Mouse (Mus musculus): ENCODE results near the gene Tmem37. TPM values are rescaled to one million over a fixed set of nuclear protein-coding genes. Genes with fewer than 3 reads are reported as not detected.
"Not testable (repeated sequence)": the region's sequence is repeated elsewhere in the genome, so short reads cannot be mapped to it uniquely, and the experiment has no call there.

Tmem37 gene
- polyA plus RNA-seq, 1 experiment from 2014 or later: 166 TPM

GRCm38 (mm10) chr1:120094920-120095319, 21.0 kb upstream of the Tmem37 start:
- TF ChIP-seq CTCF (IDR thresholded peaks at IDR 0.05; ENCODE audit: low read depth): no peak
- WGBS: 67% methylated on average over 3 of the region's 3 CpGs
- DNase-seq (ENCODE audit: low spot score) (no peak), ATAC-seq (replicated peaks; ENCODE audit: low FRiP score, low read depth) (no peak)
- Histone ChIP-seq H3K4me2 (ENCODE audit: low read length) (no peak overlapping the region), H3K27me3 (ENCODE audit: insufficient read depth, low read length) (no peaks in the 10 kb centered on the region), H3K27ac (no peak overlapping the region), H3K9ac (ENCODE audit: low read depth, low read length) (no peak overlapping the region), H3K4me3 (replicated peaks; ENCODE audit: low read depth, low read length) (no peak overlapping the region), H3K9me3 (replicated peaks; ENCODE audit: low read length) (no peaks in the 10 kb centered on the region), H3K36me3 (ENCODE audit: insufficient read depth, low read length) (no peaks in the 10 kb centered on the region), H3K4me1 (replicated peaks; ENCODE audit: insufficient read depth, low read length) (no peaks in the 10 kb centered on the region)

DNA sequence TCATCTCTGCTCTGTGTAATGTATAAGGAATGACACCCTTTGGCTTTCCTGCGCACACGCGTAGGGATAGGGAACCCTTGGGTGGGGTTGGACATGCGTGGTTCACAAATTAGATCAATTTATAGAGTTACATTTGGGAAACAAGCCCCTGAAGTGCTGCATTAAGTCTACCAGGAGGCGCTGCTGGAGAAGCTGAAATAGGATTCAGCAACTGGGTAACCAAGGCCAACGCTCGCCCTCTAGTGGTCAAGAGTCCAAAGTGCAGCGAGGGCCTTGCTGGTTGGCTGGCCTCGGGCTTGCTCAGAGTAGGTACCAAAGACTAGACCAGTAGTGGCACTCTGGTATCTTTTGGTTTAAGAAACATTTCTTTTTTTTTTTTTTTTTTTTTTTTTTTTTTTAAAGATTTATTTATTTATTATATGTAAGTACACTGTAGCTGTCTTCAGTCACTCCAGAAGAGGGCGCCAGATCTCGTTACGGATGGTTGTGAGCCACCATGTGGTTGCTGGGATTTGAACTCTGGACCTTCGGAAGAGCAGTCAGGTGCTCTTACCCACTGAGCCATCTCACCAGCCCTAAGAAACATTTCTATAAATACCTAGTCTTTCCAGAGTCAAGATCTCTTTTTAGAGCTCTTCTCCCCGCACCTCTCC, 19.7 kb upstream of the Tmem37 start:
- peak; percentile 95 for TF ChIP-seq CTCF (IDR thresholded peaks at IDR 0.05; ENCODE audit: low read depth)
- H3K36me3 ChIP-seq (ENCODE audit: insufficient read depth, low read length); H3K27ac ChIP-seq; H3K27me3 ChIP-seq (ENCODE audit: insufficient read depth, low read length); H3K4me3 ChIP-seq (replicated peaks; ENCODE audit: low read depth, low read length); H3K4me1 ChIP-seq (replicated peaks; ENCODE audit: insufficient read depth, low read length); H3K9me3 ChIP-seq (replicated peaks; ENCODE audit: low read length); H3K9ac ChIP-seq (ENCODE audit: low read depth, low read length); H3K4me2 ChIP-seq (ENCODE audit: low read length): not testable (repeated sequence)
- peak; percentile 87 for DNase-seq (ENCODE audit: low spot score)
- peak; percentile 77 for ATAC-seq (replicated peaks; ENCODE audit: low FRiP score, low read depth)
- 51% methylated on average over 11 of the region's 14 CpGs for WGBS

DNA sequence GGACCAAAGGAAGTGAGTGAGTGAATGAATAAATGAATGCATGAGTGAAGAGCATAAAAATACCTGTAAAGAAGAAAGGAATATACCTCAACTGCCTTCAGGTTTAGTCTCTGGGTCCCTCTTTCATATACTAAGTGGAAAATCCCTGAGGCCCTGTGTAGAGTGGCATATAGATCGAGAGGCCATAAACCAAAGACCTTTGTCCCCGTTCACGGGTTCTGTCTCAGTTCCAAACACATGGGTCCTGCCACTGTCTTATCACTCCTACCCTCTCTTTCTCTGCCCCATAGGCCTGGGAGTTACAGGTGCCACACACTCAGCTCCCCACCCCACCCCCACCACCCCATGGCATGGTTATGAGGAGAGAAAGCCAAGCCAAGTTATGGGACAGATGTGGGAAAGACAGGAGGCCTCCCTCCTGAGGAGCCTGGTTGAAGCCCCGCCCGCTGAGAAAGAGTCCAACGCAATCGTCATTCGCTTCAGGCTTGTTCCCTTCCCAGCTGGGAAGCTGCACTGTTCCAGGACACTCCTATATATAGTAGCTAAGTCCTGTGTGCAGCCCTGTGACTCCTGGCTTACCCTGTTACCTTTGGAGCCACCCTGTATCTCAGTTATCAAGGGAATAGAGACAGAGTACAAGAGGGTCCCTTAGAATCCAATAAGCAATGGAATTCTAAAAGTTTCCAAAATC, 17.2 kb upstream of the Tmem37 start:
- no peak overlapping the region for H3K27ac ChIP-seq
- no peaks in the 10 kb centered on the region for H3K9me3 ChIP-seq (replicated peaks; ENCODE audit: low read length)
- no peak for ATAC-seq (replicated peaks; ENCODE audit: low FRiP score, low read depth)
- 79% methylated on average over 8 of the region's 8 CpGs for WGBS
- no peaks in the 10 kb centered on the region for H3K4me1 ChIP-seq (replicated peaks; ENCODE audit: insufficient read depth, low read length)
- no peak overlapping the region for H3K4me2 ChIP-seq (ENCODE audit: low read length)
- H3K4me3 ChIP-seq (replicated peaks; ENCODE audit: low read depth, low read length): no peak overlapping the region
- no peak for DNase-seq (ENCODE audit: low spot score)
- H3K27me3 ChIP-seq (ENCODE audit: insufficient read depth, low read length): no peaks in the 10 kb centered on the region
- H3K36me3 ChIP-seq (ENCODE audit: insufficient read depth, low read length): no peaks in the 10 kb centered on the region
- TF ChIP-seq CTCF (IDR thresholded peaks at IDR 0.05; ENCODE audit: low read depth): no peak
- H3K9ac ChIP-seq (ENCODE audit: low read depth, low read length): no peak overlapping the region

GRCm38 (mm10) chr1:120089180-120089579, 15.3 kb upstream of the Tmem37 start:
- no peaks in the 10 kb centered on the region for H3K9me3 ChIP-seq (replicated peaks; ENCODE audit: low read length)
- DNase-seq (ENCODE audit: low spot score) (no peak), ATAC-seq (replicated peaks; ENCODE audit: low FRiP score, low read depth) (no peak)
- no peak overlapping the region for H3K4me2 ChIP-seq (ENCODE audit: low read length)
- no peak overlapping the region for H3K9ac ChIP-seq (ENCODE audit: low read depth, low read length)
- H3K27ac ChIP-seq: no peak overlapping the region
- TF ChIP-seq CTCF (IDR thresholded peaks at IDR 0.05; ENCODE audit: low read depth): no peak
- no peaks in the 10 kb centered on the region for H3K36me3 ChIP-seq (ENCODE audit: insufficient read depth, low read length)
- WGBS: 32% methylated on average over 4 of the region's 5 CpGs
- no peak overlapping the region for H3K4me3 ChIP-seq (replicated peaks; ENCODE audit: low read depth, low read length)
- no peaks in the 10 kb centered on the region for H3K4me1 ChIP-seq (replicated peaks; ENCODE audit: insufficient read depth, low read length)
- H3K27me3 ChIP-seq (ENCODE audit: insufficient read depth, low read length): no peaks in the 10 kb centered on the region

DNA sequence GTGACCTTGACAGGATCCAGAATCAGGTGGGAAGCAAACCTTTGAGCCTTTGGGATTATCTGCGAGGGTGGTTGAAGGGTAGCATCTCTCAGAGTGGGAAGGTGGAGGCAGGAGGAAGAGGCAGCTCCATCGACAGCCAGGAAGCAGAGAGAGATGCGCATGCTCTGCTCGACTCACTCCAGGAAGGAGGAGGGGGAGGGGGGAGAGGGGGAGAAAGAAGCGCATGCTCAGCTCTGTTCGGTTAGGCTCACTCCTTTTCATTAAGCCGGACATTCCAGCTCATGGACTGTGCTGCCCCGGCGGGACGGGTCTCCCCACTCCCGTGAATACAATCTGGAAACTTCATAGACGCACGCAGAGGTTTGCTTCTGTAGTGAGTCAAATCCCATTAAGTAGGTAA, 12.8 kb upstream of the Tmem37 start:
- WGBS: 60% methylated on average over 13 of the region's 13 CpGs

DNA sequence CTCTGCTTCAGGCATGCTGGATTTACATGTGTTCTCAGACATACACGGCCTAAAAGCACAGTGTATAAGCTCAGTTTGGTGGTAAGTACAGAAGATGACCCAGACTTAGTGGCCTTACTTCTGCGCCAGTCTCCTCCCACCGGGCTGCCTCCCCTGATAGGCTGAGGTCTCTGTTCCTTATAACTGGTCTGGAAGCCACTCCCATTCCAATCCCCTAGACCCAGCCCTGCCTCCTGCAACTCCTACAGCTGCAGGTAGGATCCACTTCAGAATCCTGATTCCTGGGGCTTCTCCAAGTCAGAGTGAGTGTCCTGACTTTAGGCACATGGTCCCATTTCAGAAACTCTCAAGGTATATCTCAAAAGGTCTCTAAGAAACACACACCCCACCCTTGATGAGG, 11.8 kb upstream of the Tmem37 start:
- H3K4me3 ChIP-seq (replicated peaks; ENCODE audit: low read depth, low read length): no peak overlapping the region
- H3K9me3 ChIP-seq (replicated peaks; ENCODE audit: low read length): no peaks in the 10 kb centered on the region
- DNase-seq (ENCODE audit: low spot score): no peak
- TF ChIP-seq CTCF (IDR thresholded peaks at IDR 0.05; ENCODE audit: low read depth): no peak
- no peak for ATAC-seq (replicated peaks; ENCODE audit: low FRiP score, low read depth)
- peaks cover 4% of the 10 kb centered on the region for H3K4me1 ChIP-seq (replicated peaks; ENCODE audit: insufficient read depth, low read length)
- no peak overlapping the region for H3K9ac ChIP-seq (ENCODE audit: low read depth, low read length)
- no peaks in the 10 kb centered on the region for H3K36me3 ChIP-seq (ENCODE audit: insufficient read depth, low read length)
- no peak overlapping the region for H3K4me2 ChIP-seq (ENCODE audit: low read length)
- WGBS: 73% methylated on average over 3 of the region's 3 CpGs
- H3K27me3 ChIP-seq (ENCODE audit: insufficient read depth, low read length): no peaks in the 10 kb centered on the region
- no peak overlapping the region for H3K27ac ChIP-seq

More for the DNA sequence above, 12.8 kb upstream of the Tmem37 start:
- ATAC-seq (replicated peaks; ENCODE audit: low FRiP score, low read depth) (no peak), DNase-seq (ENCODE audit: low spot score) (no peak)
- Histone ChIP-seq H3K27ac (no peak overlapping the region), H3K4me1 (replicated peaks; ENCODE audit: insufficient read depth, low read length) (peaks cover 4% of the 10 kb centered on the region), H3K9ac (ENCODE audit: low read depth, low read length) (no peak overlapping the region), H3K4me2 (ENCODE audit: low read length) (no peak overlapping the region), H3K36me3 (ENCODE audit: insufficient read depth, low read length) (no peaks in the 10 kb centered on the region), H3K4me3 (replicated peaks; ENCODE audit: low read depth, low read length) (no peak overlapping the region), H3K9me3 (replicated peaks; ENCODE audit: low read length) (no peaks in the 10 kb centered on the region), H3K27me3 (ENCODE audit: insufficient read depth, low read length) (no peaks in the 10 kb centered on the region)
- TF ChIP-seq CTCF (IDR thresholded peaks at IDR 0.05; ENCODE audit: low read depth): no peak
